Mouse (Mus musculus): ENCODE data around the gene Cryz. TPM values are rescaled to one million over a fixed set of nuclear protein-coding genes. Genes with fewer than 3 reads are reported as not detected.
A peak's percentile ranks its signal among the peaks of the same experiment; 100 is the strongest.

Gene Cryz
- total RNA-seq, 2 experiments from 2014 or later = 11.6 to 13.6 TPM

GRCm38 (mm10) chr3:154584351-154584750 is 12.2 kb upstream of the Cryz start:
- Histone ChIP-seq H3K27ac (no peak overlapping the region), H3K4me3 (no peak overlapping the region)
- no peak for DNase-seq
- no peak for TF ChIP-seq CTCF (IDR thresholded peaks at IDR 0.05)
- intact Hi-C loops (cut with DNase I) = no loop called here

- intact Hi-C loops (cut with DNase I) = no loop called here
- no peak for TF ChIP-seq CTCF (IDR thresholded peaks at IDR 0.05)
- Histone ChIP-seq H3K4me3 (no peak overlapping the region), H3K27ac (no peak overlapping the region)
- DNase-seq = no peak
Observed at GRCm38 (mm10) chr3:154590971-154591370, 5.5 kb upstream of the Cryz start.

GRCm38 (mm10) chr3:154591621-154592020 is 4.9 kb upstream of the Cryz start:
- Histone ChIP-seq H3K27ac (no peak overlapping the region), H3K4me3 (no peak overlapping the region)
- TF ChIP-seq CTCF (IDR thresholded peaks at IDR 0.05) = no peak
- no peak for DNase-seq
- intact Hi-C loops (cut with DNase I) = no loop called here

GRCm38 (mm10) chr3:154593596-154593995 is 2.9 kb upstream of the Cryz start:
- DNase-seq = no peak
- intact Hi-C loops (cut with DNase I) = no loop called here
- Histone ChIP-seq H3K4me3 (no peak overlapping the region), H3K27ac (no peak overlapping the region)
- TF ChIP-seq CTCF (IDR thresholded peaks at IDR 0.05) = no peak

GRCm38 (mm10) chr3:154594156-154594555 is 2.4 kb upstream of the Cryz start:
- no peak overlapping the region for H3K4me3 ChIP-seq
- intact Hi-C loops (cut with DNase I) = no loop called here
- no peak for TF ChIP-seq CTCF (IDR thresholded peaks at IDR 0.05)
- no peak overlapping the region for H3K27ac ChIP-seq
- DNase-seq = no peak

GRCm38 (mm10) chr3:154596934-154597554 is 533 bp downstream of the Cryz start, which contains the start of gene Tyw3:
Gene Tyw3, minus strand, starts transcription at chr3:154597104.
- peak within 1 kb of the TSS; percentile 98 for H3K27ac ChIP-seq
- peak; percentile 57 for TF ChIP-seq CTCF (IDR thresholded peaks at IDR 0.05)
- peak within 1 kb of the TSS; percentile 86 for H3K4me3 ChIP-seq
- intact Hi-C loops (cut with DNase I) = loop anchor here (2.0 kb wide), 1 partner anchor 496 kb away; the partner anchor contains the start of genes Fpgt and Lrriq3
- peak; percentile 99 for DNase-seq

- DNase-seq = no peak
- Histone ChIP-seq H3K4me3 (peak overlapping the region; percentile 86), H3K27ac (peak overlapping the region; percentile 98)
- intact Hi-C loops (cut with DNase I) = loop anchor here (2.0 kb wide), 1 partner anchor 495 kb away; the partner anchor contains the start of genes Fpgt and Lrriq3
- no peak for TF ChIP-seq CTCF (IDR thresholded peaks at IDR 0.05)
Observed at GRCm38 (mm10) chr3:154597561-154597960, 1.1 kb downstream of the Cryz start.

GRCm38 (mm10) chr3:154602141-154602540 is 5.6 kb downstream of the Cryz start:
- no peak for TF ChIP-seq CTCF (IDR thresholded peaks at IDR 0.05)

GRCm38 (mm10) chr3:154604871-154605270 is 8.4 kb downstream of the Cryz start:
- no peak for DNase-seq
- no peak overlapping the region for H3K27ac ChIP-seq
- intact Hi-C loops (cut with DNase I) = no loop called here
- H3K4me3 ChIP-seq = no peak overlapping the region
- no peak for TF ChIP-seq CTCF (IDR thresholded peaks at IDR 0.05)

More at GRCm38 (mm10) chr3:154602141-154602540, 5.6 kb downstream of the Cryz start:
- intact Hi-C loops (cut with DNase I) = no loop called here
- Histone ChIP-seq H3K4me3 (no peak overlapping the region), H3K27ac (no peak overlapping the region)
- no peak for DNase-seq

GRCm38 (mm10) chr3:154607896-154608295 is 11.4 kb downstream of the Cryz start:
- Histone ChIP-seq H3K4me3 (no peak overlapping the region), H3K27ac (no peak overlapping the region)

GRCm38 (mm10) chr3:154611888-154612287 is 15.4 kb downstream of the Cryz start:
- H3K4me3 ChIP-seq = no peak overlapping the region
- TF ChIP-seq CTCF (IDR thresholded peaks at IDR 0.05) = no peak
- no peak overlapping the region for H3K27ac ChIP-seq
- no peak for DNase-seq
- intact Hi-C loops (cut with DNase I) = no loop called here

More at GRCm38 (mm10) chr3:154607896-154608295, 11.4 kb downstream of the Cryz start:
- intact Hi-C loops (cut with DNase I) = no loop called here
- DNase-seq = no peak
- TF ChIP-seq CTCF (IDR thresholded peaks at IDR 0.05) = no peak

- no peak overlapping the region for H3K27ac ChIP-seq
- no peak for DNase-seq
- no peak overlapping the region for H3K4me3 ChIP-seq
- TF ChIP-seq CTCF (IDR thresholded peaks at IDR 0.05) = no peak
- intact Hi-C loops (cut with DNase I) = no loop called here
Observed at GRCm38 (mm10) chr3:154614771-154615170, 18.3 kb downstream of the Cryz start.

- no peak for TF ChIP-seq CTCF (IDR thresholded peaks at IDR 0.05)
- Histone ChIP-seq H3K27ac (no peak overlapping the region), H3K4me3 (no peak overlapping the region)
- intact Hi-C loops (cut with DNase I) = no loop called here
- no peak for DNase-seq
Observed at GRCm38 (mm10) chr3:154615304-154615703, 18.8 kb downstream of the Cryz start.

GRCm38 (mm10) chr3:154616106-154616505 is 19.6 kb downstream of the Cryz start:
- intact Hi-C loops (cut with DNase I) = no loop called here
- no peak for TF ChIP-seq CTCF (IDR thresholded peaks at IDR 0.05)
- DNase-seq = no peak
- H3K4me3 ChIP-seq = no peak overlapping the region
- H3K27ac ChIP-seq = no peak overlapping the region
